8 mouse cellular contexts compared by ENCODE assay signal in the genomic region with DNA sequence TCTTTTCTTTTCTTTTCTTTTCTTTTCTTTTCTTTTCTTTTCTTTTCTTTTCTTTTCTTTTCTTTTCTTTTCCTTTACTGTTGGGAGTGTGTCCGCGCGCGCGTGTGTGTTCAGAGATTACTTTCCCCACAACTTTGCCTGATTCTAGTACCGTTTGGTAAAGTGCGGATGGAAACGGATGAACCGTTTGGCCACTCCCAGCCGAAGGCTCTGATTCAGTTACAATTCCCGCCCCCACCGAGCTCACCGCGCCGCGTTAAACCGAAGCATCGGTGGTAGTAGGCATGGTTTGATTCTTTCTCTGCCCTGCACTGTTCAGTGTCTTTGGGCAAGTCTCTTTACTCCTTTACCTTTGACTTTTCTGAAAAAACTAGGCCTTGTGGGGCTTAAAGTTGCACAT. TPM values are rescaled to one million over a fixed set of nuclear protein-coding genes. Genes with fewer than 3 reads are reported as not detected.
DNase-seq lines count a peak whose midpoint lies in the region; ATAC-seq lines count a peak whose summit lies in the region.

No protein-coding gene starts in this region.

- H3K9me3 ChIP-seq in kidney, embryonic 14.5 days (ENCODE audit: control insufficient read depth, low read length): no peaks in the 10 kb centered on the region
- no peaks in the 10 kb centered on the region for H3K9me3 ChIP-seq in embryonic facial prominence, embryonic 13.5 days
- H3K9me3 ChIP-seq in hindbrain, embryonic 13.5 days: no peaks in the 10 kb centered on the region
- H3K9me3 ChIP-seq in midbrain, embryonic 13.5 days: no peaks in the 10 kb centered on the region

- ATAC-seq in kidney, embryonic 14.5 days (ENCODE audit: low FRiP score, low TSS enrichment): no peak
- ATAC-seq in embryonic facial prominence, embryonic 13.5 days (ENCODE audit: insufficient number of reproducible peaks, insufficient read depth, low FRiP score, low TSS enrichment, low read depth): no peak
- ATAC-seq in hindbrain, embryonic 13.5 days (ENCODE audit: low FRiP score): no peak
- no peak for ATAC-seq in midbrain, embryonic 13.5 days

- H3K36me3 ChIP-seq in kidney, embryonic 14.5 days (ENCODE audit: control insufficient read depth, insufficient read depth, low read length): no peaks in the 10 kb centered on the region
- 0 out of 2 replicates have a peak, but pooled peaks cover 7% of the 10 kb centered on the region for H3K36me3 ChIP-seq in embryonic facial prominence, embryonic 13.5 days
- H3K36me3 ChIP-seq in hindbrain, embryonic 13.5 days: no peaks in the 10 kb centered on the region
- no peaks in the 10 kb centered on the region for H3K36me3 ChIP-seq in midbrain, embryonic 13.5 days

- intact Hi-C loops in left cerebral cortex, postnatal 10 days (cut with DNase I): no loop called here

- no peak for DNase-seq in kidney, postnatal 14 days
- no peak for DNase-seq in right cerebral cortex, postnatal 25 days
- DNase-seq in B cell, adult 2 months: no peak
- DNase-seq in left cerebral cortex, postnatal 10 days (ENCODE audit: extremely low spot score in 1 of 2, low spot score in 2 of 2): no peak

- peaks cover 70% of the 10 kb centered on the region for H3K4me1 ChIP-seq in kidney, embryonic 14.5 days (ENCODE audit: control insufficient read depth, insufficient read depth, low read length)
- H3K4me1 ChIP-seq in embryonic facial prominence, embryonic 13.5 days: peaks cover 75% of the 10 kb centered on the region
- H3K4me1 ChIP-seq in hindbrain, embryonic 13.5 days (replicated peaks): peaks cover 85% of the 10 kb centered on the region
- peaks cover 83% of the 10 kb centered on the region for H3K4me1 ChIP-seq in midbrain, embryonic 13.5 days (replicated peaks)

- no peaks in the 10 kb centered on the region for H3K27me3 ChIP-seq in kidney, embryonic 14.5 days (ENCODE audit: control insufficient read depth, insufficient read depth, low read length)
- H3K27me3 ChIP-seq in embryonic facial prominence, embryonic 13.5 days: peaks cover 9% of the 10 kb centered on the region; the same call in 1 of the 2 replicates
- peaks cover 18% of the 10 kb centered on the region; the same call in 1 of the 2 replicates for H3K27me3 ChIP-seq in hindbrain, embryonic 13.5 days
- peaks cover 40% of the 10 kb centered on the region for H3K27me3 ChIP-seq in midbrain, embryonic 13.5 days

- WGBS in kidney, embryonic 14.5 days: 5% methylated on average over 18 of the region's 18 CpGs
- 8% methylated on average over 18 of the region's 18 CpGs for WGBS in embryonic facial prominence, embryonic 13.5 days
- WGBS in hindbrain, embryonic 13.5 days: 7% methylated on average over 18 of the region's 18 CpGs
- WGBS in midbrain, embryonic 13.5 days: 5% methylated on average over 18 of the region's 18 CpGs

- peak overlapping the region; percentile 84; the same call in 1 of the 2 replicates for H3K9ac ChIP-seq in kidney, embryonic 14.5 days (ENCODE audit: low read depth, low read length)
- peak overlapping the region; percentile 82 for H3K9ac ChIP-seq in embryonic facial prominence, embryonic 13.5 days
- 0 out of 2 replicates have a peak overlapping the region, but pooled peaks have one; percentile 84 for H3K9ac ChIP-seq in hindbrain, embryonic 13.5 days
- no peak overlapping the region for H3K9ac ChIP-seq in midbrain, embryonic 13.5 days (replicated peaks)

- H3K4me2 ChIP-seq in kidney, embryonic 14.5 days (replicated peaks; ENCODE audit: low read depth, low read length): peak overlapping the region; percentile 100
- H3K4me2 ChIP-seq in embryonic facial prominence, embryonic 13.5 days: peak overlapping the region; percentile 96
- H3K4me2 ChIP-seq in hindbrain, embryonic 13.5 days: peak overlapping the region; percentile 100
- peak overlapping the region; percentile 99 for H3K4me2 ChIP-seq in midbrain, embryonic 13.5 days (replicated peaks)

- peak overlapping the region; percentile 70 for H3K4me3 ChIP-seq in kidney, embryonic 14.5 days (ENCODE audit: low read length)
- peak overlapping the region; percentile 62 for H3K4me3 ChIP-seq in embryonic facial prominence, embryonic 13.5 days
- H3K4me3 ChIP-seq in hindbrain, embryonic 13.5 days: peak overlapping the region; percentile 56
- H3K4me3 ChIP-seq in midbrain, embryonic 13.5 days (replicated peaks): peak overlapping the region; percentile 52

- H3K27ac ChIP-seq in kidney, embryonic 14.5 days (ENCODE audit: low read depth, low read length): peak overlapping the region; percentile 96
- H3K27ac ChIP-seq in embryonic facial prominence, embryonic 13.5 days: peak overlapping the region; percentile 89
- 0 out of 2 replicates have a peak overlapping the region, but pooled peaks have one; percentile 80 for H3K27ac ChIP-seq in hindbrain, embryonic 13.5 days
- H3K27ac ChIP-seq in midbrain, embryonic 13.5 days: no peak overlapping the region

RNA-seq across cellular contexts. Expression of gene Ahdc1, which starts 28.8 kb away (rescaled TPM):
- 11.3 and 12.1 TPM in 2 replicates for polyA plus RNA-seq in kidney, embryonic 14.5 days (2014; fragmentation: Nextera tagmentation; extraction: Ambion mirVana)
- 12.8 and 14.3 TPM in 2 replicates for polyA plus RNA-seq in embryonic facial prominence, embryonic 13.5 days (2015; fragmentation: Nextera tagmentation; extraction: Ambion mirVana)
- 11.0 and 12.5 TPM in 2 replicates for polyA plus RNA-seq in hindbrain, embryonic 13.5 days (2015; fragmentation: Nextera tagmentation; extraction: Ambion mirVana)
- polyA plus RNA-seq in midbrain, embryonic 13.5 days (2015; fragmentation: Nextera tagmentation; extraction: Ambion mirVana): 10.4 and 12.6 TPM in 2 replicates
- 10 to 100 TPM; 70.0 to 71.1 TPM for total RNA-seq in left cerebral cortex, postnatal 10 days (2021)
